Mouse (Mus musculus): ENCODE data around the gene Vipr1.

DNA sequence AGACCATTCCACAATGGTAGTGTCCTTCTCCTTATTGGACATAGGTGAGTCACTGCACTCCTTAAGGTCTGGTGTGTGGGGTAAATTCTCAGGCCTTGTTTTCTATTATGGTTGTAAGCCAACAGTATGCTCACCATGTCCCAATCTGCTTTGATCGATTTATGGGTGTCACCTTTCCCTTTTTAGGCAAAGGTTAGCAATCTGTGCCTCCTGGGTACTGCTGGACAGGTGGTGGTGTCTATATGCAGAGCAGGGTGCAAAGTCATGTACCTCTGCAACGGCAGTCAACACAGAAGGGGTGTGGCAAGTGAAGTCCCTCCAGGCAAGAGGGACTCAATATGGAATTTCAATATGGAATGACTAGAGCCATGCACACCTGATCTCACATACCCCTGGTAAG is 17.6 kb upstream of the Vipr1 start:
- no peak for TF ChIP-seq CTCF (conservative IDR thresholded peaks at IDR 0.05; ENCODE audit: low read length)
- no peak for TF ChIP-seq NANOG (IDR thresholded peaks at IDR 0.05; ENCODE audit: borderline replicate concordance, low read length)
